Mouse (Mus musculus) sigmoid colon, adult 10 weeks (tissue): ENCODE measurements around the gene Dynll1. TPM values are rescaled to one million over a fixed set of nuclear protein-coding genes. Genes with fewer than 3 reads are reported as not detected.

Experiments used
- polyA plus RNA-seq: library from polyadenylated mRNA; stranded (reverse); fragments of 350-450 nt; fragmentation: Illumina TruSeq; extraction: RNeasy Lipid Tissue Mini Kit (QIAGEN cat#74804); gene quantifications from one replicate; pipeline ENCODE4 v1.2.3, GENCODE M21; 2014; ENCODE audit warnings: low read depth, low replicate concordance

Gene Dynll1
- 941 TPM for polyA plus RNA-seq

DNA sequence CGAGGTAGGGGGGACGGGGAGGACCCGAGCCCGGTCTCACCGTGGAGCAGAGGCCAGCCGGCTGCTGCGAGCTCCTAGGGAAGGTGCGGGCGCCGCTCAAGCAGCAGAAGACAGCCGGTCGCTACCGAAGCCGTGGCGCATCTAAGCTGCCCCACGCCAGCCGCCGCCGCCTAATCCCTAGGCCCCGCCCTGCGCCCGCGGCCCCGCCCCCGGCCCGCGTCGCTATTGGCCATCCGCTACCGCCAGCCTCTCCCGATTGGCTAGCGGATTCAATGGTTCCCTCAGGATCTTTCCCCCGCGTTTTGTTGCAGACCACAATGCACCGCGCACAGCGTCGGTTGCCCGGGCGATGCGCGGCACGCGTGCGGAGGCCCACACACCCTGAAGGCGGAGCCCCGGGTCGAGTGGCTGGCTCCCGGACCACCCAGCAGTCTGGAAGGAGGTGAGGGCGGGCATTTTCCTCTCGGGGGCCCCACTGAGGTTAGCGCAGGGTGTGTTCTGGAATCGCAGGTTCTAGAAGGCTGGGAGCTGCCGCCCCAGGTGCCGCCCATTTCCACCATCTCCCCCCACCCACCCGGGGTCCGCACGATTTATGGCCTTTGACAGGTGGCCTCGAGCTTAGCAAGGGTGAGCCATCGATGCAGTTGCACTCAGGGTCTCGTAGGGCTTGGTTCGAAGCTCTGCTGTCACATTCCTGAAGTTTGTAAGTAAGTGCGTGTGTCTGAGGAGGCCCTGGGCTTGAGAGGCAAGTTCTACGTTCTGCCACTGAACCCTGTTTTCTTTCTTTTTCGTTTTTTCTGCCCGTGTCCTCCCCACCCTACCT is at the start of gene Dynll1:
Dynll1 (minus strand) TSS at position 208 of the 823 bp plus-strand sequence.

DNA sequence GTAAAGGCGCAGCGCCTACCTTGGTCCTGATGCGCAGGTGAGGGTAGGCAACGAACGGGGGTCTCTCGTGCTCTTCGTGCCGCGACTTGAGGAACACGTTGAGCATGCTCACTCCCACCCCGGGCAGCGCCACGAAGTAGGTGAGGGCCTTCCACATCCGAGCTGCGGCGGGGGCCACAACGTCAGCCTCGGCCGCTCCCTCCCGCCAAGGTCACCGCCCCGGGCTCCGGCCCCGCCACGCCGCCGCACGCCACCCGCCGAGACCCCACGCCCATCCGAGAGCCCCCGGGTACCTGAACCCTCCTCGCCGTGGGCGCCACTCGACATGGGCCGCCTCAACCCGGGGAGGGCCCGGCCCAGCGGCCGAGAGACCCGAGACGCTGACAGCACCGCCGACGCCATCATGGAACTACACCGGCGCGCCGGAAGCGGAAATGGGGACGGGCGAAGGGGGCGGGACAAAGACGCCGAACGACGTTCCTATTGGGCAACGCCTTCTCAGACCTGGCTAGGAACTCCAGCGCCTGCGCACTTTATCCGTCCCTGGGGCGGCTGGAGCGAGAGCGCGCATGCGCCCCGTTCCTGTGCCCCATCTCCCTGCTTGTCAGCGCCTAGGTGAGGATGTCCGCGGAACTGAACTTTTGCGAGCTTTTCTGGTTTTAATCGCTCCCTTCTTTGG is 47.9 kb upstream of the Dynll1 start, which contains the start of gene Cox6a1:
Cox6a1 (minus strand) TSS at position 436 of the 679 bp plus-strand sequence.

DNA sequence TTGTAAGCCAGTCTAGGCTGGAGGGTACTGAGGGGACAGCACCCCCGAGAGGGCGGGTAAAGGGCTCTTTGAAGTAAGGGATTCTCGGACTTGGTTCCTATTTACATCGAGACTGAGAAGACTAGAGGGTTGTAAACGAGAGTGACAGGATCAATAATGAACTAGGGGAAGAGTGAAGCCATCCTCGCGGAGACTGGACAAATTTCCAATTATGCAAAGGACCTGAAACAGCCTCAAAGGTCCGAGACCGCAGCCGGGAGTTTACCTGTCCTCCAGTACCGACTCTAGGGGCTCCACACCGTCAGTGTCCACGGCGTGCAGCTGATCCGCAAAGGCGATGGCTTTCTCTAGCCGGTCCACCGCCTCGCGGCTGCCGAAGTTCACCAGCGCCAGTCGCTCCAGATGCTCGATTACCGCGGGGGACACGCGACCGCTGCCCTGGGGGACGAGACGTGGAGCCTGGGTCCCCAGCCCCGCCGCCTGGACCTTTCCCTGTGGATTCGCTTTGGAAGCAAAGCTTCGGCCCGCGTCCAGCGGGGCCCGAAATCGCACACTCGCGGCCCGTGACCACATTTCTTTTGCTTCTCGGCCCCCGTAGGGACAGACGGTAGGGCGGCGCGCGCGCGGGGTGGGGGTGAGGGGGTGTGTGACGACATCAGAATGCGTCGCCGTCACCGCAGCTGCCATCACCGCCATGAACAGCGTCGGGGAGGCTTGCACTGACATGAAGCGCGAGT is 39.9 kb upstream of the Dynll1 start, which contains the start of the genes Gatc and Triap1:
Gatc (minus strand) TSS at position 602 of the 737 bp plus-strand sequence.
Triap1 (plus strand) TSS at position 649 of the 737 bp plus-strand sequence.

DNA sequence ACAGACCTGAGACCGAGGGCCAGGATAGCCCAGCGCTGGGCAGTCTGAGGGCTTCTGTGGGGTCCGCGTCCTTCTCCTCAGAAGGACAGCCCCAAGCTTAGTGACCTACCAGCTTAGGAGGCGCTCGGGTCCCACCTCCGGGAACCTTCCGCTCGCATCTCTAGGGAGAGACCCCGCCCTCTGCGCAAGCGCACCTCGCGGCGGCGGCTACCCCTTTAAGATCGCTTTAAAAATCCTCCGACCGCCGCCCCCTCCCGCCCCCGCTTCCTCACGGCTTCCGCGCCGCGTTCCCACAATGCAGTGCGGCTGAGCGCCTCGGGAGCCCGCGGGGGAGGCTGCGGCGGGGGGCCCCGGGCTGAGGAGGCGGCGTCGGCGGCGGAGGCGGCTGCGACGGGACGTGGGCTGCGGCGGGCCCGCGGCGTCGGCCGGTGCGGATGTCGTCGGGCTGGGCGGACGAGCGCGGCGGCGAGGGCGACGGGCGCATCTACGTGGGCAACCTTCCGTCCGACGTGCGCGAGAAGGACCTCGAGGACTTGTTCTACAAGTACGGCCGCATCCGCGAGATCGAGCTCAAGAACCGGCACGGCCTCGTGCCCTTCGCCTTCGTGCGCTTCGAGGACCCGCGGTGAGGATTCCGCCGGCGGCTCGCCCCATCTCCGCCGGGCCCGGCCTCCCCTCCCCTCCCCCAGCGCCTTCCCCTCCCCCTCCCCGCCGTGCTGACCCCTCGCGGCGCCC is 26.2 kb upstream of the Dynll1 start, which contains the start of gene Srsf9:
Srsf9 (plus strand) TSS at position 303 of the 735 bp plus-strand sequence.

DNA sequence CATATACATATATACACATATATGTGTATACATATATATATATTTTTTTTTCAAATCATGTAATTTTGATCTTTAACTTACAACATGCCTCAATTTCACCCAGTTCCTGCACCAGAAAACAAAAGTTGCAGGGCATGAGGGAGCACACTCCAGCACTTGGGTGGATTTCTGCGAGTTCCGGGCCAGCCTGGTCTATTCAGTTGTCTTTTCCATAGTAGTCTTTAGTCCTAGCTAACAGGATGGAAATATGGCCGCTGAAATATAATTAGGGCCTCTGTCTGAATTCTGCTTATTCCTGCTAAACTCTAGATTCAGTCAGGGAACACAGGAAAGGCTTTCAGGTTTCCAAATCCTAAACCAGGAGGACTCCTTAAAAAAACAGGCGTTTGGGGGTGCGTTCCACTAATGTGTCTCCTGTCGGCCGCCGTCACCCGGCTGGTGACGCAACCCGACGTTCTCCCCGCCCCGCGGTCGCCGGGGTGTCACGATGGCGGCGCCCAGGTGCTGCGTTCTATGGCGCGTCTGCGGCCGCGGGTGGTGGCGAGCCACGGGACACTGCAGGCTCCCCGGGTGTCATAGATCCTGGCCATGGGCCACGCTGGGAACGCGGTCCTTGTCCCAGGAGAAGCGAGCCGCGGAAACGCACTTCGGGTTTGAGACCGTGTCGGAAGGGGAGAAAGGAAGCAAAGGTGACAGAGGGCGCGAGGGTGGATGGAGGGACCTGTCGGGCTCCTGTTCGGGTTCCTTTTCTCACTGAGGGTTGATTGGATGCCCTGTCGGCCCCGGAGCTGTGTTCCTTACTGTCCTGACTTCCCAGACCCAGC is 21.4 kb downstream of the Dynll1 start, which contains the start of gene Coq5:
Coq5 (plus strand) TSS at position 441 of the 824 bp plus-strand sequence.

DNA sequence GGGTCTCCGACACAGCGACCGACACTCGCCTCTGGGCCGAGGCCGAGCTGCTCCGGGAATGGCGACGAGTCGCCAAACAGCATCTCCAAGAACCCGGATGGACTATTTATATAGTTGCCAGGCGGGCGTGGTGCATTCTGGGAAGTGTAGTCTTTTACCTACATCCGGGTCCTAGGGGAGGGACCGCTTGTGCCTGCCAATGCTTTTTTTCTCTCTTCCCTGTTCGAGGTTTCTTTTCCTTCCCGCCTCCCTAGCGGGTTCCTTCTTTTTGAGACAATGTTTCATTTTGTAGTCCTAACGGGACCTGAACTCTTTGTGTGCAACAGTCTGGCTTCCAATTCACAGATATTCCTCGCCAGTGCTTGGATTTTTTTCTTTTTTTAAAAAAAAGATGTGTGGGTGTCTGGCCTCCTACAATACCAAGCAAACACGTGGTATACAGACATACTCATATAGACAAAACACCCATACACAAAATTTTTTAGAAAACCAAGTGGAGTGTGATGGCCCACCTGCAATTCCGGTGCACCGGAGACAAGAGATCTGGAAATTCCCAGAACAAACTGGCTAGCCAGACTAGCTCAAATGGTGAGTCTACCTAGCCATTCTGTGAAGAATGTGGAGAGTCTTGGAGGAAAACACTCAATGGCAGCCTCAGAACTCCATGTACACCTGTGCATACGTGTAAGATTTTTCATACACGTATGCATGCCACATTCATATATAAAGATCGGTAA is 27.8 kb downstream of the Dynll1 start, which contains the start of gene Rnf10:
Rnf10 (minus strand) TSS at position 87 of the 737 bp plus-strand sequence.

Other genes with a start within 250 kb of the Dynll1 start
- not detected for gene Gm10401, start 202.7 kb downstream of the Dynll1 start, polyA plus RNA-seq
- 5.6 TPM for gene Acads, start 181.7 kb downstream of the Dynll1 start, polyA plus RNA-seq
- gene Unc119b, start 166.0 kb downstream of the Dynll1 start, polyA plus RNA-seq, result 6.2 TPM
- gene Mlec, start 142.8 kb downstream of the Dynll1 start, polyA plus RNA-seq, result 85.5 TPM
- 0.38 TPM for gene Cabp1, start 106.6 kb downstream of the Dynll1 start, polyA plus RNA-seq
- 1.7 TPM for gene Pop5, start 65.2 kb downstream of the Dynll1 start, polyA plus RNA-seq
- 26.7 TPM for gene Rnf10, start 28.1 kb downstream of the Dynll1 start, polyA plus RNA-seq
- gene Coq5, start 21.3 kb downstream of the Dynll1 start, polyA plus RNA-seq, result 10.2 TPM
- 40.7 TPM for gene Srsf9, start 26.2 kb upstream of the Dynll1 start, polyA plus RNA-seq
- 29.1 TPM for gene Gatc, start 40.2 kb upstream of the Dynll1 start, polyA plus RNA-seq
- 16.4 TPM for gene Triap1, start 40.2 kb upstream of the Dynll1 start, polyA plus RNA-seq
- gene Cox6a1, start 48.0 kb upstream of the Dynll1 start, polyA plus RNA-seq, result 79.7 TPM
- 0.63 TPM for gene Msi1, start 128.6 kb upstream of the Dynll1 start, polyA plus RNA-seq
- not detected for gene Pla2g1b, start 165.3 kb upstream of the Dynll1 start, polyA plus RNA-seq
- 9.2 TPM for gene Sirt4, start 183.7 kb upstream of the Dynll1 start, polyA plus RNA-seq
- 12.3 TPM for gene Pxn, start 205.7 kb upstream of the Dynll1 start, polyA plus RNA-seq